Mouse (Mus musculus) embryonic facial prominence, embryonic 13.5 days (tissue): Measurements from ENCODE around the gene Kmt2d. TPM values are rescaled to one million over a fixed set of nuclear protein-coding genes. Genes with fewer than 3 reads are reported as not detected.

Experiments used
- ATAC-seq: fragments of 200-750 bp; cut with Nextera tagmentation; 2 replicates; pipeline ENCODE4 v1.8.0; 2017; ENCODE audit warnings: low read depth; ENCODE audit not compliant: insufficient number of reproducible peaks, insufficient read depth, low FRiP score, low TSS enrichment
- H3K27ac ChIP-seq: fragments of 300-500 bp; sonication (generic); 2 replicates; pipeline ENCODE4 v1.5.1; 2015; ENCODE audit warnings: moderate library complexity, mild to moderate bottlenecking, inconsistent platforms
- H3K27me3 ChIP-seq: fragments of 300-500 bp; sonication (generic); 2 replicates; pipeline ENCODE4 v1.6.1; 2015; ENCODE audit warnings: mild to moderate bottlenecking, inconsistent platforms
- H3K36me3 ChIP-seq: fragments of 300-500 bp; sonication (generic); 2 replicates; pipeline ENCODE4 v1.6.1; 2015; ENCODE audit warnings: mild to moderate bottlenecking, inconsistent platforms
- H3K4me1 ChIP-seq: fragments of 300-500 bp; sonication (generic); 2 replicates; pipeline ENCODE4 v1.6.1; 2015; ENCODE audit warnings: inconsistent platforms
- H3K4me2 ChIP-seq: fragments of 300-500 bp; sonication (generic); 2 replicates; pipeline ENCODE4 v1.6.1; 2015; ENCODE audit warnings: moderate library complexity, mild to moderate bottlenecking, inconsistent platforms
- H3K4me3 ChIP-seq: fragments of 300-500 bp; sonication (generic); 2 replicates; pipeline ENCODE4 v1.5.1; 2015; ENCODE audit warnings: mild to moderate bottlenecking, inconsistent platforms
- H3K9ac ChIP-seq: fragments of 300-500 bp; sonication (generic); 2 replicates; pipeline ENCODE4 v1.6.1; 2015; ENCODE audit warnings: mild to moderate bottlenecking, inconsistent platforms
- H3K9me3 ChIP-seq: fragments of 300-500 bp; sonication (generic); 2 replicates; pipeline ENCODE4 v1.6.1; 2016; ENCODE audit warnings: inconsistent platforms
- WGBS: fragments of 180-500 bp; shearing (Covaris S2); methylation state at CpG from one replicate; pipeline ENCODE4 v1.1.7; 2015; ENCODE audit warnings: mixed read lengths; 5-methylcytosine and 5-hydroxymethylcytosine counted together
- polyA plus RNA-seq: library from polyadenylated mRNA; unstranded; fragments of >200 nt; fragmentation: Nextera tagmentation; extraction: Ambion mirVana; gene quantifications from 2 replicates; pipeline ENCODE4 v1.2.1, GENCODE M21; 2015

Gene Kmt2d
- polyA plus RNA-seq, 1 experiment from 2014 or later: 15.2 TPM

DNA sequence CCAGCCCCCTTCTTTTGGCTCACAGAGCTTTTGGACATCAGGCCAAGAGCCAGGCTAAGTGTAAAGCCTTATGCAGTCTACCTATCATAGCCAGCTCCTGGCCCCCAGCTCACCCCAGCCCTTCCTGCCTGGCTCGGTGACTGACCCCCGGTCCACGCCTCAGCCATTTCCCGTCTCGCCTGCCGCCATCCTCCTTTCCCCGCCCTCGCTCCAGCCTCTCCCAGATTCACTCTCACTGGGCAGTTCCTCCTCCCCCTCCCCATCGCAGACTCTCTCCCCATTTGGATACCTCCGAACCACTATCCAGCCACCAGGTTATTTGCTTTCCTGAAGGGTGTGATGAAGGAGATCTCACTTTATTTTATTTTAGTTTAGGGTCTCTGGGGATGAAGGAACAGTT is 26.5 kb upstream of the Kmt2d start:
- Histone ChIP-seq H3K4me1 (peaks cover 42% of the 10 kb centered on the region), H3K9me3 (no peaks in the 10 kb centered on the region), H3K27ac (no peak overlapping the region), H3K9ac (peak overlapping the region; percentile 52; the same call in 1 of the 2 replicates), H3K36me3 (no peaks in the 10 kb centered on the region), H3K4me2 (peak overlapping the region; percentile 49), H3K4me3 (peak overlapping the region; percentile 27; the same call in 1 of the 2 replicates), H3K27me3 (peaks cover 83% of the 10 kb centered on the region)
- no peak for ATAC-seq
- WGBS: 3% methylated on average over 10 of the region's 10 CpGs

DNA sequence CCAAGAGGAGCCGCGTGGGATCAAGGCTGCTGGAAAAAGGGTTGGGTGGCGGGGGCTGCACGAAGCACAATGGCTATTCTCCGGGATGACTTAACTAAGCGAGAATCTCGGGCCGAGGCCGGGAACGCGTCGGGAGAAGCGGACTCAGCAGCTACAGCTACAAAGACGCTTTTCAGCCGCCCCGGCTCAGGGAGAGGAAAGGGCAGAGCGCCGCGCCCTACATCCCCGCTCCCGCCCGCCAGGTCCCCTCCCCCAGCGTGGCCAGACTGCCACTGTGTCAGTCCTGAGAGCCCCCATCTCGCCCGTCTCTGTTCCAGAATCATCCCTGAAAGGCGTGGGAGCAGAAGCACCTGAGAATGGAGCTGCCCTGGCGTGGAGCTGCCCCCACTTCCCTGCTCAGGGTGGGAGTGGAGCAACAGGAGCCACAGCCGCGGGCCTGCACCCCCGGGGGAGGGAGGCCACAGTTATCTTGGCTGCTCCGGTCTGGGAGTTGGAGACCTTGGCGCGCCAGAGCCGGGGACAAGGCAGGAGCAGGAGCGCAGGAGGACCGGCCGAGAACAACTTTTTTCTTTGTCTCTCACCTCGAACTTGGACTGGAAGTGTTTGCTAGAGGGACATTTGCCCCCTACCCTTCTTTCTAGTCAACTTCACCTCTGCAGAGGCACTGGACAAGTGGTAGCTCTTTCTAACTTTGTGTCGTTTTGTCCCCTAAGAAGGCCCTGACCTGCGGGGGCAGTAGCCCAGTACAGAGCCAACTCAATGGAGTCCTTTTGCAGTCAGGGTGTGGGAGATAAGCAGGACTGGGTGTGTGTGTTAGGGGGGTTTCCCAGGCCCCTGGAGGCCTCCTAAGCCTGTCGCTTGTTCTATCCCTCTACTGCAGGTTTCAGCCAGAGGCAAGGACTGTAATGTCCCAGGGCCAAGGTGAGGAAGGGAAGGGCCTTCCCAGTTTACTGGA is 24.9 kb upstream of the Kmt2d start:
- H3K4me1 ChIP-seq: peaks cover 42% of the 10 kb centered on the region
- no peak overlapping the region for H3K27ac ChIP-seq
- 3% methylated on average over 41 of the region's 41 CpGs for WGBS
- H3K4me2 ChIP-seq: peak overlapping the region; percentile 99
- no peaks in the 10 kb centered on the region for H3K36me3 ChIP-seq
- no peaks in the 10 kb centered on the region for H3K9me3 ChIP-seq
- ATAC-seq: no peak
- H3K9ac ChIP-seq: peak overlapping the region; percentile 53
- H3K4me3 ChIP-seq: peak overlapping the region; percentile 33
- H3K27me3 ChIP-seq: peaks cover 98% of the 10 kb centered on the region

DNA sequence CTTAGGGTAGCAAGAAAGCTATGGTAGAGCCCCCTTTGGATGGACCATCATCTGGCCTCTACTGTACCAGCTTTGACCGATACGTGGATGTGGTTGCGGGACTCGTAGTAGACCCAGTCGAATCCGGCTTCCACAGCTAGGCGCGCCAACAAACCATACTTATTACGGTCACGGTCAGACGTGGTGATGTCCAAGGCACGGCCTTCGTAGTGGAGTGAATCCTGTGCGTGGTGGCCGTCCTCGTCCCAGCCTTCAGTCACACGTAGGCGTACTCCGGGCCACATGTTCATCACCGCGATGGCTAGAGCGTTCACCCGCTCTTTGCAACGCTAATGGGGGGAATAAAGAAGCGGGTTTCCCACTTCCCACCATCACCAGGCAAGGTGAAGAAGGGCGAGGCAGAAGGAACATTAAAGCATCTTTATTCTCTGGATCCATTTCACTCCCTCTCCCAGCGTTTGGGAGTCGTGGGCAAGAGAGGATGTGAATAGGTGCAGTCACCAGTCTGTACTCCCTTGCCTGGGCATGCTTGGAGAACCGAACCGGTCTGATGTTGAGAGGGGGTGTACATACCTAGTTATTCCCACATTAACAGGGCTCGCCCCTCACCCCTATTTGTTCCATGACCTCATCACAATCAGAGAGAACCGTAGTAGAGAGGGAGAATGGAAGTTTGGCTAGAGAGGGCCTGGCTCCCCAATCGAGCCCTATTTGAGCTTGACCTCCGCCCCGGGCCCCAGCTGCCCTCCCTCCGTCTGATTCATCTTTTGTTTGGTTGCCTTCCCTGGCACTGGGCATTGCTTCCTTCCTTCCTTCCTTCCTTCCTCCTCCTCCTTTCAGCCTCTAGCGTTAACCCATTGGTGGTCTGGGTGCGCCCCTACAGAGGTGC is 24.0 kb upstream of the Kmt2d start:
- H3K4me2 ChIP-seq: peak overlapping the region; percentile 99
- no peaks in the 10 kb centered on the region for H3K36me3 ChIP-seq
- no peak for ATAC-seq
- WGBS: 3% methylated on average over 38 of the region's 38 CpGs
- peak overlapping the region; percentile 53 for H3K9ac ChIP-seq
- no peak overlapping the region for H3K27ac ChIP-seq
- H3K4me1 ChIP-seq: peaks cover 42% of the 10 kb centered on the region
- peak overlapping the region; percentile 56 for H3K4me3 ChIP-seq
- no peaks in the 10 kb centered on the region for H3K9me3 ChIP-seq
- peaks cover 90% of the 10 kb centered on the region for H3K27me3 ChIP-seq

DNA sequence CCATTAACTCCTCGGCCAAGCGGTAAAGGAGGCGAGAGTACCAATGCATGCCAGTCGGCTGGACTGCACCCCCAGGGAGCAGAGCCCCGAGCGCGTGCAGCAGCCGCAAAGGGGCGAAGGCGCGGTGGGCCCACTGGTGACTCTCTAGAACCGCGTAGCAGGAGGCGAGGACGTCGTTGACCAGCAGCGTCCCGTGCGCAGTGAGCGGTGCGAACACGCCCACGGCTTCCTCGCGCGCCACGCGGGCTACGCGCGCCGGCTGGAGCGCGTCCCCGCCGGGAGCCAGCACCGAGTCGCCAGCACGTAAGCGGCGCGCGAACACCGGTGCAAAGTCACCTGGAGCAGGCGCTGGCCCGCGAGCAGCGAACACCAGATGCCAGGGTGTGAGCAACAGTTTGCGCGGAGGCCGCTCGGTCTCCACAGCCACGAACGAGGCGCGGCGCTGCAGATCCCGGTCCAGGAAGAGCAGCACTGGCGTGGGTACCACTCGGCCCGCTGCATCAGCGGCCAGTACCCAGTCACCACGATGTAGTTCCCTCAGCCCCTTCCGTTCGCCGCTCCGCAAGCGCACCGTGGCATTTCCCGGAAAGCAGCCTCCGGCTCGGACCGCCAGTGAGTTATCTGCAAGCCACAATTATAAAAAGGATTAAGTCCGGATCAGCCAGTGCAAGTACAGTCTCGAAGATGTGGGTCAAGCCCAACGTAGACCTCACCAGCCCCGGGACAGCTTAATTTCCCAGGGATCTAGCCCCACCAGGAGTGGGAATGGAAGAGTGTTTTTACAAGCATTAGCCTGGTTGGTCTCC is 23.1 kb upstream of the Kmt2d start, which contains the start of gene Rhebl1:
Rhebl1 (minus strand) TSS at position 601 of the 806 bp plus-strand sequence.
- H3K27ac ChIP-seq: no peak within 1 kb of the TSS
- H3K4me1 ChIP-seq: peaks cover 42% of the 10 kb centered on the region
- under 1% methylated on average over 77 of the region's 77 CpGs for WGBS
- H3K9ac ChIP-seq: peak within 1 kb of the TSS; percentile 72
- ATAC-seq: peak; percentile 17; the same call in 1 of the 2 replicates
- H3K4me2 ChIP-seq: peak within 1 kb of the TSS; percentile 99
- peak within 1 kb of the TSS; percentile 56 for H3K4me3 ChIP-seq
- H3K9me3 ChIP-seq: no peaks in the 10 kb centered on the region
- H3K27me3 ChIP-seq: peaks cover 81% of the 10 kb centered on the region
- H3K36me3 ChIP-seq: no peaks in the 10 kb centered on the region

DNA sequence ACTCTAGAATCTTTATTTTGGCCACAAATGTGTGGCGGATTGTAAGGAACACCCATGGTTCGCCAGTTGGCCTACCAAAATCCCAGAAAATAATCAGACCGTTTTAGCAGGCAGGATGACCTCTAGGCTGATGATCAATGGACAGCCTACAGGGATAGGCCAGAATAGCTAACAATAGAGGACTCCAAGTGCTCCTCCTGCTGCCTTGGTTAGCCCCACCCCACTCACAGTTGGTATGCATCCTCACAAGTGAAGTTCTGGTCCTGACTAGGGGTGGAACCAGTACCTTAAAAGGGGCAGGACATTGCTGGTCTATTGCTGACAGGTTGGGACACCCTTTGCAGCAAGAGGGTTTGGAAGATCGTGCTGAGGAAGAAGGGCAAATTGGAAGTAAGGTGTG is 22.0 kb upstream of the Kmt2d start:
- Histone ChIP-seq H3K4me3 (no peak overlapping the region), H3K4me1 (peaks cover 35% of the 10 kb centered on the region), H3K36me3 (no peaks in the 10 kb centered on the region), H3K9me3 (no peaks in the 10 kb centered on the region), H3K27ac (no peak overlapping the region), H3K27me3 (peaks cover 70% of the 10 kb centered on the region), H3K4me2 (peak overlapping the region; percentile 99; the same call in 1 of the 2 replicates), H3K9ac (no peak overlapping the region)
- WGBS: 39% methylated on average over 4 of the region's 4 CpGs
- ATAC-seq: no peak

DNA sequence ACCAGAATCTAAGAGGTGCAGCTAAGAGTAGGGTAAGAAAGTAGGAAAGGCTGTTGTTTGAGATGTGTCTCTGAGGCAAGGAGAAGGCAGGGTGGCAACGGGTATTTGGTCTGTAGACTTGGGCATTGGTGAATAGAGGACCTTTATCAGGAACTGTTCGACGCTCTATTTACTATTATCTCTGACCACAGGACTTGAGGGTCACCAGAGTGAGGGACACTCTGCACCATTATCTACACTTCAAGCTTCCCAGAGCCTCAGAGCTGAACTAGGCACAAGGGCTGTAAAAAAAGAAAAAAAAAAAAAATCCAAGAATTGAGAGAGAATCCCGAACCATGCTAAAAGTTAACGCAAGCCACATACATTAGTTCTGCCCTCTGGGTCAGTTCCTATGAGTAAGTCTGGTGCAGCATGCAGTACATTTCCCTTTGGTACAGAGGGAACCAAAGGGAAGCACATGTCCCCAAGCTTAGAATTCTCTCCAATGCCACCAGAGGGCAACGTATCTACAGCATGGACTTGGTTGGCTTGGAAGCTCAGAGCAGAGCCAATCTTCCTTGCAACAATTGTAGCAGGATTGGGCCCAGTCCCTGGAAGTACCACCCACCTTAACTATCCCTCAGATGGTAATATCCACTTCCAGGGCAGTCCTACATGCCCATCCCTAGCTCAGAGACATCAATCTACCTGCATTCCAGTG is 21.1 kb upstream of the Kmt2d start:
- WGBS: 45% methylated on average over 6 of the region's 6 CpGs
- Histone ChIP-seq H3K9me3 (no peaks in the 10 kb centered on the region), H3K36me3 (no peaks in the 10 kb centered on the region), H3K27ac (no peak overlapping the region), H3K4me1 (peaks cover 27% of the 10 kb centered on the region), H3K4me2 (no peak overlapping the region), H3K27me3 (peaks cover 60% of the 10 kb centered on the region), H3K9ac (no peak overlapping the region), H3K4me3 (no peak overlapping the region)
- ATAC-seq: no peak

DNA sequence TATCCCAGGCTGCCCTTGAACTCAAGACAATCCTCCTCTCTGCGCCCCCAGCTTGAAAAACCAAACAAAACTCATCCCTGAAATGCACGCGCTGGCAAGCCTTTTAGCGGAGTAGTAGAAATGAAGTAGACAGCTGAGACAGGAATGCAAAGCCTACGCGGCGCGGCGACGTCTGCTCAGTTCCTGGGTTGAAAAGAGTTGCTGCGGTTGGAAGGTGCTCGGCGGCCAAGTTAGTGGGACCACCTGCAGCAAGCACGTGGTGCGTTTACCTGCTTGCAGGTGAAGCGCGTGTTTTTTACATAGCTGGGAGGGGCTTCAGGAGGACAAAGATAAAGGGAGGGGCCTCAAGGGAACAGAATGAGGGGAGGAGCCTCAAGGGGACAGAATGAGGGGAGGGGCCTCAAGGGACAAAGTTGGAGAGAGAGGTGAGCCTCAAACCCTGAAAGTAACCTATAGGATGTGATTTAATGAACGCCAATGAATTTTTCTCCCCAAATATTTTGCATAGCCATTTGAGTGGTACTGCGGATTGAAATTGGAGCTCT is 20.3 kb upstream of the Kmt2d start:
- H3K27me3 ChIP-seq: peaks cover 52% of the 10 kb centered on the region
- 10% methylated on average over 19 of the region's 19 CpGs for WGBS
- no peak overlapping the region for H3K27ac ChIP-seq
- no peaks in the 10 kb centered on the region for H3K9me3 ChIP-seq
- peak overlapping the region; percentile 39 for H3K4me2 ChIP-seq
- H3K4me3 ChIP-seq: no peak overlapping the region
- H3K36me3 ChIP-seq: no peaks in the 10 kb centered on the region
- ATAC-seq: no peak
- 0 out of 2 replicates have a peak overlapping the region, but pooled peaks have one; percentile 32 for H3K9ac ChIP-seq
- peaks cover 27% of the 10 kb centered on the region for H3K4me1 ChIP-seq

DNA sequence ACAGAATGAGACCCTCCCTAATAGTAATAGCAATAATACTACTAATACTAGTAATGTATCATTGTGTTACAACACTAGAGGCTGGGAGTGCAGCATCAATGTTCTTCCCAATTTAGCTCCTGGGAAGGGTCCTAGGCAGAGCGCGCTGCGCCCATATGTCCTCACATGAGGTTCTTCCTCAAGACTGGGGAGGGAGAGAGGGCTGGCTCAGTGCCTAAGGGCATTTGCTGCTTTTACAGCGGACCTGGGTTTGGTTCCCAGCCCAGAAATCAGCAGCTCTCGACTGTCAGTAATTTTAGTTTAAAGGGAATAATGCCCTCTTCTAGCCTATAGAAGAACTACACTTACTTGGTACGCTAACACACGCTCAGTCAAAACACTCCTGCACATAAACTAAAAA is 16.5 kb upstream of the Kmt2d start:
- WGBS: 69% methylated on average over 7 of the region's 7 CpGs
- Histone ChIP-seq H3K27ac (no peak overlapping the region), H3K4me3 (no peak overlapping the region), H3K27me3 (peaks cover 15% of the 10 kb centered on the region), H3K9me3 (no peaks in the 10 kb centered on the region), H3K4me2 (no peak overlapping the region), H3K4me1 (no peaks in the 10 kb centered on the region), H3K9ac (no peak overlapping the region), H3K36me3 (no peaks in the 10 kb centered on the region)
- no peak for ATAC-seq

DNA sequence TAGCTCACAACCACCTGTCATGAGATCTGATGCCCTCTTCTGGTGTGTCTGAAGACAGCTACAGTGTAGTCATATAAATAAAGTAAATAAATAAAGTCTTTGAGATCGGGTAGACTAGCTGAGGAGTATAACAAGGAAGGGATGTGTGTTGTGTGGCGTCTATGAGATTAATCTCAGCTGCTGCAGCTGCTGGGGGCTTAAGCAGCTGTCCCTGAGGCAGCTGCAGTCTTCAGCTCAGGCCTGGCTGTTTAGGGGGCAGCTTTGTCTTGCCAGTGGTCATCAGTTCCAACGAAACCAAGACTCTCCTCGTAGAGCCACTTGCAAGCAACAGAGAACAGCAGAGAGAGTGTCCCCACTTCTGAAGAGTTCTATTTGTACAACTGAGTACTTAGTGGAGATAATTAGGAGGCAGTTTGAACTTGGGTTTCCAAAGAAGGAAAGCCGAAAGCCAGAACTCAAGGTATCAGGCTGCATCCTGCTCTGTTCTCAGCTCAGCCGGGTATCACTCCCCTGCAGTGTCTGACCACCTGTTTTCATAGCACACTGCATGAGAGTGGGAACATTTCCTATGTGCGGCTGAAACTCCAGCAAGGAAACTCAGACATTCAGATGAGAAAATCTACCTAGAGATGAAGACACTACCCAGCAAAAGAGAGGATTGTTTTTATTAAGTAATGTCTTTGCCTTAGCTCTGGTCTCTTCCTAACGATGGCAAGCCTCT is 15.8 kb upstream of the Kmt2d start:
- 64% methylated on average over 8 of the region's 8 CpGs for WGBS
- no peaks in the 10 kb centered on the region for H3K36me3 ChIP-seq
- ATAC-seq: no peak
- H3K4me1 ChIP-seq: 0 out of 2 replicates have a peak, but pooled peaks cover 3% of the 10 kb centered on the region
- no peak overlapping the region for H3K4me3 ChIP-seq
- no peaks in the 10 kb centered on the region for H3K9me3 ChIP-seq
- H3K9ac ChIP-seq: no peak overlapping the region
- H3K27ac ChIP-seq: no peak overlapping the region
- peaks cover 8% of the 10 kb centered on the region for H3K27me3 ChIP-seq
- no peak overlapping the region for H3K4me2 ChIP-seq

DNA sequence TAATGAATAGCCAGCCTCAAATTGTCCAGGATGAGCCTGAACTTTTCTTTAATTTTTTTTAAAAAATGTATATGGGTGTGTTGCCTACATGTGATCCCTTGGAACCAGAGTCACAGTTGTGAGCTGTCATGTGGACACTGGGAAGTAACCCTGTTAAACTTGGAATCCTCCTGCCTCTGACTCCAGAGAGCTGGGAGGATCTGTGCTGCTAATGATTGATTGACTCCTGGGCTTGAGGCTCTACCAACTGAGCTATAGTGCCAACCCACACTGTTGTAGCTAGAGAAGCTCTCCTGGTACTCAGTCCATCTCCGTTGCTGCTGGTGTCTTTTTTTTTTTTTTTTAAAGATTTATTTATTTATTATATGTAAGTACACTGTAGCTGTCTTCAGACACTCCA is 13.1 kb upstream of the Kmt2d start:
- no peak for ATAC-seq
- Histone ChIP-seq H3K27ac (no peak overlapping the region), H3K9me3 (no peaks in the 10 kb centered on the region), H3K9ac (no peak overlapping the region), H3K36me3 (no peaks in the 10 kb centered on the region), H3K4me1 (peaks cover 19% of the 10 kb centered on the region), H3K4me3 (no peak overlapping the region), H3K27me3 (no peaks in the 10 kb centered on the region; the same call in 1 of the 2 replicates), H3K4me2 (no peak overlapping the region)
- WGBS: 82% methylated on average over 1 of the region's 1 CpGs
